In the genomic region with DNA sequence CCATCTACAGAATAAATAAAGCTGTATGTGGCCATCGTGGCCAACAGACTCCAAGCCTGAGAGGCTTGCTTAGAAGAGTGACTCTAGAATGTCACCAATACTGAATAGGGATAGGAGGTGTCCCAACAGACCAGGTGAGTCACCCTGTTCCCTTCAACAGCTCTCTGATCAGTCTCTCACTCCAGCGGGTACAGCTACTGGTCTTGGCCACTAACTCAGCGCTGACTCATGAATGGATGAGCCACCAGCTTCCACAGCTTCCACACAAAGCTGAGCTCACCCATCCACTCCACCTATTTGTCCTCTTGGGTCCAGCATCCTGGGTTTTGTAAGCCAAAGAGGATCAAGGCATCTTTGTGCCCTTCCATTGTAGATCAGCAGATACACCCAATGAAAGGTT, we compare ENCODE assay signal across 25 mouse cellular contexts.
DNase-seq lines count a peak whose midpoint lies in the region; ATAC-seq and TF ChIP-seq lines count a peak whose summit lies in the region.
"Had no signal": no experiment of that assay in that cellular context is flagged by ENCODE, and none has a peak within 500 bp of the region (broad histone marks: within the 10 kb centered on the region; RNA-seq: fewer than 3 reads in every experiment).

No protein-coding gene starts in this region.

- TF ChIP-seq CTCF in stomach, postnatal 0 days (IDR thresholded peaks at IDR 0.05; ENCODE audit: low read depth) = no peak

- H3K4me3 ChIP-seq in stomach, postnatal 0 days (ENCODE audit: low read depth, low read length) = no peak overlapping the region
- H3K4me3 ChIP-seq: gastrocnemius, adult 2 months; heart, embryonic 12.5 days; heart, embryonic 15.5 days had no signal

- H3K27me3 ChIP-seq in stomach, postnatal 0 days (ENCODE audit: control insufficient read depth, insufficient read depth, low read length) = no peaks in the 10 kb centered on the region
- H3K27me3 ChIP-seq: heart, embryonic 12.5 days; heart, embryonic 15.5 days had no signal

- H3K36me3 ChIP-seq in stomach, postnatal 0 days (ENCODE audit: control insufficient read depth, insufficient read depth, low read length) = no peaks in the 10 kb centered on the region
- H3K36me3 ChIP-seq: G1E; heart, embryonic 12.5 days; heart, embryonic 15.5 days had no signal

- no peak overlapping the region for H3K4me2 ChIP-seq in stomach, postnatal 0 days (replicated peaks; ENCODE audit: low read depth)
- H3K4me2 ChIP-seq: heart, embryonic 12.5 days; heart, embryonic 15.5 days; hindbrain, embryonic 14.5 days had no signal

- peak; percentile 42 to 48 for DNase-seq in adrenal gland, postnatal 36 days
- no peak for DNase-seq in adrenal gland, postnatal 10 days
- peak; percentile 51 for DNase-seq in Muller cell, postnatal 12 days (ENCODE audit: inconsistent ontology term)
- no peak for DNase-seq in stomach, postnatal 0 days (ENCODE audit: low spot score)
- no peak for DNase-seq in heart, postnatal 25 days (ENCODE audit: low spot score)
- no peak for DNase-seq in gastrocnemius, adult 8-10 months (ENCODE audit: low spot score in 2 of 2)
- DNase-seq: B cell, adult 2 months; cerebellum, adult 11-12 months; cerebellum, adult 9-10 months; cerebellum, postnatal 14 days; forebrain, postnatal 0 days; gastrocnemius, adult 2 months; gastrocnemius, postnatal 25 days; heart, adult 18-20 months; heart, postnatal 10 days; heart, postnatal 4 days; kidney, adult 18-20 months had no signal

- intact Hi-C loops in heart, postnatal 25 days (cut with DNase I) = no loop called here

- ATAC-seq in stomach, postnatal 0 days (ENCODE audit: low FRiP score, low TSS enrichment) = no peak
- ATAC-seq: forebrain, embryonic 14.5 days; forebrain, postnatal 0 days; hindbrain, postnatal 0 days; inflammation-experienced regulatory T-cells, adult 6 months; intestine, embryonic 16.5 days had no signal

- TF ChIP-seq EP300 in stomach, postnatal 0 days (optimal IDR thresholded peaks at IDR 0.05) = no peak

- no peaks in the 10 kb centered on the region for H3K9me3 ChIP-seq in stomach, postnatal 0 days (ENCODE audit: control insufficient read depth, low read length)
- H3K9me3 ChIP-seq: heart, embryonic 12.5 days; heart, embryonic 15.5 days had no signal

- no peak overlapping the region for H3K9ac ChIP-seq in stomach, postnatal 0 days (ENCODE audit: low read length)
- H3K9ac ChIP-seq: forebrain, postnatal 0 days; heart, embryonic 12.5 days; heart, embryonic 15.5 days; hindbrain, embryonic 14.5 days had no signal

- WGBS in stomach, postnatal 0 days = 76% methylated on average over 3 of the region's 3 CpGs

- H3K27ac ChIP-seq in stomach, postnatal 0 days (replicated peaks) = 0 out of 2 replicates have a peak overlapping the region, but pooled peaks have one; percentile 24
- H3K27ac ChIP-seq: gastrocnemius, adult 2 months; heart, embryonic 15.5 days; hindbrain, embryonic 14.5 days; hindbrain, postnatal 0 days had no signal

- H3K4me1 ChIP-seq in stomach, postnatal 0 days (replicated peaks; ENCODE audit: control insufficient read depth, insufficient read depth) = no peaks in the 10 kb centered on the region

Comparison
In these comparisons a context has a peak if more than half of its experiments do, and no peak if none do; other contexts are left out.
1. DNase-seq: peak in adrenal gland, postnatal 36 days (2 of 2) and Muller cell, postnatal 12 days (single experiment); none in adrenal gland, postnatal 10 days (single experiment), stomach, postnatal 0 days (single experiment), heart, postnatal 25 days (single experiment) and gastrocnemius, adult 8-10 months (0 of 2).